Mouse (Mus musculus): ENCODE measurements around the gene Trim9. TPM values are rescaled to one million over a fixed set of nuclear protein-coding genes. Genes with fewer than 3 reads are reported as not detected.

Gene Trim9
- total RNA-seq, 2 experiments from 2014 or later: 0.35 to 1.3 TPM

- DNase-seq: no peak
- intact Hi-C loops (cut with DNase I): no loop called here
Observed at GRCm38 (mm10) chr12:70326956-70327355, 20.5 kb downstream of the Trim9 start.

- no peak for DNase-seq
- intact Hi-C loops (cut with DNase I): no loop called here
Observed at GRCm38 (mm10) chr12:70326393-70326792, 21.0 kb downstream of the Trim9 start.

GRCm38 (mm10) chr12:70325826-70326225 is 21.6 kb downstream of the Trim9 start:
- no peak for DNase-seq
- intact Hi-C loops (cut with DNase I): no loop called here

GRCm38 (mm10) chr12:70322790-70323189 is 24.6 kb downstream of the Trim9 start:
- no peak for DNase-seq
- intact Hi-C loops (cut with DNase I): no loop called here

- intact Hi-C loops (cut with DNase I): no loop called here
- no peak for DNase-seq
Observed at GRCm38 (mm10) chr12:70316147-70316546, 31.3 kb downstream of the Trim9 start.

- intact Hi-C loops (cut with DNase I): no loop called here
- no peak for DNase-seq
Observed at GRCm38 (mm10) chr12:70307881-70308280, 39.5 kb downstream of the Trim9 start.

GRCm38 (mm10) chr12:70307062-70307461 is 40.4 kb downstream of the Trim9 start:
- intact Hi-C loops (cut with DNase I): no loop called here
- no peak for DNase-seq

- intact Hi-C loops (cut with DNase I): no loop called here
- DNase-seq: no peak
Observed at GRCm38 (mm10) chr12:70304014-70304413, 43.4 kb downstream of the Trim9 start.

- intact Hi-C loops (cut with DNase I): no loop called here
- no peak for DNase-seq
Observed at GRCm38 (mm10) chr12:70303525-70303924, 43.9 kb downstream of the Trim9 start.

GRCm38 (mm10) chr12:70302022-70302720 is 45.2 kb downstream of the Trim9 start:
- intact Hi-C loops (cut with DNase I): no loop called here
- DNase-seq: no peak

GRCm38 (mm10) chr12:70293927-70294684 is 53.3 kb downstream of the Trim9 start:
- intact Hi-C loops (cut with DNase I): no loop called here
- no peak for DNase-seq

GRCm38 (mm10) chr12:70293165-70293926 is 54.1 kb downstream of the Trim9 start:
- intact Hi-C loops (cut with DNase I): no loop called here
- no peak for DNase-seq

- intact Hi-C loops (cut with DNase I): no loop called here
- DNase-seq: no peak
Observed at GRCm38 (mm10) chr12:70285521-70285920, 61.9 kb downstream of the Trim9 start.

- intact Hi-C loops (cut with DNase I): no loop called here
- no peak for DNase-seq
Observed at GRCm38 (mm10) chr12:70284979-70285378, 62.4 kb downstream of the Trim9 start.

GRCm38 (mm10) chr12:70283116-70283731 is 64.2 kb downstream of the Trim9 start:
- intact Hi-C loops (cut with DNase I): no loop called here
- peak; percentile 65 to 80 for DNase-seq

- no peak for DNase-seq
- intact Hi-C loops (cut with DNase I): no loop called here
Observed at GRCm38 (mm10) chr12:70280930-70281329, 66.5 kb downstream of the Trim9 start.

GRCm38 (mm10) chr12:70280381-70280780 is 67.0 kb downstream of the Trim9 start:
- no peak for DNase-seq
- intact Hi-C loops (cut with DNase I): no loop called here

- intact Hi-C loops (cut with DNase I): no loop called here
- DNase-seq: no peak
Observed at GRCm38 (mm10) chr12:70277071-70277939, 70.1 kb downstream of the Trim9 start.

GRCm38 (mm10) chr12:70269724-70270123 is 77.7 kb downstream of the Trim9 start:
- intact Hi-C loops (cut with DNase I): no loop called here
- DNase-seq: no peak

- DNase-seq: no peak
- intact Hi-C loops (cut with DNase I): no loop called here
Observed at GRCm38 (mm10) chr12:70267314-70267713, 80.1 kb downstream of the Trim9 start.
